Mouse (Mus musculus) liver, adult 2 months (tissue): ENCODE measurements around the gene Hist1h2ag.

ENCODE experiments used
- CTCF ChIP-seq: fragments of 200-500 bp; IDR thresholded peaks from 2 replicates; pipeline ENCODE4 v1.5.1; 2011; ENCODE audit warnings: low read depth, low read length, control low read depth
- POLR2A ChIP-seq: fragments of 200-500 bp; IDR thresholded peaks from 2 replicates; pipeline ENCODE4 v1.6.1; 2011; ENCODE audit warnings: low read length, control low read depth; ENCODE audit not compliant: insufficient read depth; ENCODE audit errors: extremely low read depth

- TF ChIP-seq CTCF (no peak), POLR2A (no peak)
These were observed 8.9 kb downstream of the Hist1h2ag start for GRCm38 (mm10) chr13:22033741-22034442.
